Mouse (Mus musculus) heart, adult 9 months (tissue): Measurements from ENCODE around the gene Fpr1.
"Not testable (repeated sequence)": the region's sequence is repeated elsewhere in the genome, so short reads cannot be mapped to it uniquely, and the experiment has no call there.

Source experiments
- DNase-seq, 2 experiments: peaks; one replicate each; pipeline ENCODE4 v3.0.0; 2022; ENCODE audit warnings: low spot score in 2 of 2

Fpr1 gene

DNA sequence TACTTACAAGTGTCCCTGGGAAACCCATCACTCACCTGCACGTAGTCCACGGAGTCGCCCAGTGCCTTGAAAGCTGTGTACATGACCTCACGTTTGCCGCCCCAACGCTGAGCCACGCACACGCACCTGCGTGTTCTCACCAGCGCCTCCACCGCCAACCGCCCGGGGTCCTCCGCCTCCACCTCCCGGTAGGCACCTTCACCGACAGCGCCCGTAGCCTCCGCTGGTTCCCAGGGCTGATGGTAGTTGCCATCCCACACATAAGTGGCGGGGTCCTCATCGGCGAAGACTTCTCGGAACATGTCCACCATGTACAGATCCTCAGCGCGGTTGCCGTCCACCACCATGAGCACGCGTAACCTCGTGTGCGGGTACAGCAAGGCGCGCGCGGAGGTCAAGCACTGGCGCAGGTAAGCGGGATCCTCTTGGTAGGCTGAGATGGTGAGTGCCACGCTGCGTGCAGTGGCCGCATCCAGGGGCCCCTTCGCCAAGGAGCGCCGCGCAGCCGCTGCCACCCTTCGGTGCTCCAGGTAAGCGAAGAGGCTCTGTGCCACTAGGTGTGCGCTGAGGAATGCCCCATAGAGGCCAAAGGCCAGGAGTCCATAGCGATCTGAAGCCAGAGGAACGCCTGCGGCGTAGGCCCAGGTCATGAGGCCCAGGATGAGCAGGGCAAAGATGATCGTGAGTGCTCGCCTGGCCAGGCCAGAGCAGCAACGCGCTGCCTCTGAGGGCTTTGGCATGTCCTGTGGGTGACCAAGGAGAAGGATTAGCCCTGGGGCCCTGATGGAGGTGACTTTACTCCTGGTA is 33.6 kb downstream of the Fpr1 start:
- no peak for DNase-seq

DNA sequence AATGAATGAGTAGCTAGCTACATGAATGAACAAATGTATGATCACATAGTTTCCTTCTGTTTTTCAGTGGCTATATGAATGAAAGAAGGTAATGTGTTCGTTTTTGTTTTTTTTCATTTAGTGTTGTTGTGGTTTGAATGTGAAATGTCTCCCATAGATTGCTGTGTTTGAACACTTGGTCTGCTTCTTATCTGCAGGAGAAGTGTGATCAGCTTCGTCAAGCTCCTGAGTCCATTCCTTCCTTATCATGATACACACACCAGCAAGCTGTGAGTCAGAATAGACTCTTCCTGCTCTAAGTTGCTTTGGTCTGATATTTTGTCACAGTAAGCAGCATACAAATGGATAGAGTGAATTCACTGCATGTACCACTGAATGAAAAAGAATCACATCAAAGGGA is 34.8 kb downstream of the Fpr1 start:
- no peak for DNase-seq

- DNase-seq, result no peak
Measured at GRCm38 (mm10) chr17:17845187-17846027, 38.3 kb downstream of the Fpr1 start.

DNA sequence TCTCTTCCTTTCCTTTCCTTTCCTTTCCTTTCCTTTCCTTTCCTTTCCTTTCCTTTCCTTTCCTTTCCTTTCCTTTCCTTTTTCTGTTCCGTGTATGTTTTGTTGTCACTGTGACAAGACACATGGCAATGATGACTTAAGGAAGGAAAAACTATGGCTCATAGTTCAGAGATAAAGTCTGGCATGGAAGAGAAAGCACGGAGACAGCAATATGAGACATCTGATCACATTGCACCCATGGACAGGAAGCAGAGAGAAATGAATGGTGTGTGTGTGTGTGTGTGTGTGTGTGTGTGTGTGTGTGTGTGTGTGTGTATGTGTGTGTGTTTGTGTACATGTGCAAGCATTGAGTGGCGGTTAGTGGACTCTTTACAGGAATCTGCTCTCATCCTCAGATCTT is 39.1 kb downstream of the Fpr1 start:
- DNase-seq, result not testable (repeated sequence)

DNA sequence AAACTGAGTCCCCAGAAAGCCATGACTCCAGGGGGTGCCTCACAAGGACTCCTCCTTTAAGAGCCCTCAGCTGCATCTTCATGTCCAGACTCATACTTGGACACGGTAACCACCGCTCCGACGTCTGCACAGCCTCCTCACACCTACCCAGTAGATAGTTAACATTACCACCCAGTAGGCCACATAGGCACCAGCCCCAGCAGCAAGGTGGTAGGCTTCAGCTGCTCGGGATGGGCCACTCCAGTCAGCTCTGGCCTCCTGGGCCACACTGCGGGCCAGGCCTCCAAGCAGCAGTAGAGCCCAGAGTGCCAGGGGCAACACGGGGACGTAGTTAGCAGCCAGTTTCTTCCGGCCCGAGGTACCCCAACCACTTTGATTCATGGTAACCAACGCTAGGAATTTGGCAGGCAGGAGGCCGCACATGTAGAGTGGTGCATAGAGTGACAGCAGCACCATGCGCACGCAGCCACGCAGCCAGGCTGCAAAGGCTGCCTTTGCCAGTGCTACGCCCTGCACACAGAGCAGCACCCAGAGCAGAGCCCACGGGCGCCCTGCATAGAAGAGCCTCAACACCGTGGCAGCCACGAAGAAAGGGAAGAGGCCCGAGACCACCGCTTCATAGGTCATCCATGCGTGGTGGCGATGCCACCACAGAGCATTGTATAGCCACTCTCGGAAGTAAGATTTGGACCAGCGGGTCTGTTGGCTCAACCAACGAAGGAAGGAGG is 40.0 kb downstream of the Fpr1 start:
- DNase-seq, result no peak

- DNase-seq, result no peak
Measured at GRCm38 (mm10) chr17:17840796-17841195, 42.9 kb downstream of the Fpr1 start.

GRCm38 (mm10) chr17:17839276-17839675 is 44.5 kb downstream of the Fpr1 start:
- DNase-seq, result no peak

- peak; percentile 99 for DNase-seq
Measured at GRCm38 (mm10) chr17:17837919-17838701, 45.6 kb downstream of the Fpr1 start.

DNA sequence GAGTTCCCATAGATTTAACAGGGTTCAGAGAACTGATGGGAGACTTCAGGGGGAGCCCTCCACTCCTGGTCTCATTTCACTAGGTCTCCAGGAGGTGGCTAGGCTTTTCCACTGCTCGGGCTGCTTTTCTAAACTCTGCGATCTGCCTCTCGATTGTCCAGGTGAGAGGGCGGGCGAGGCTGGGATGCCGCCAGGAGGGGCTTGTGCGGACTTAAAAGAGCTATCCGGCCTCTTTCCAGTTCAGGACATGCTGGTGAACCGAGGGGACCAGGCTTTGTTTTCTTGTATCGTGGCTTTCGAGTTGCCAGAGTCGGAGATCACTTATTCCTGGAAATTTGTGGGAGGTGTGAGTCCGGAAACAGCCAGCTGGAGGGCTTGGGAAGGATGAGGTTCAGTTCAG is 46.3 kb downstream of the Fpr1 start:
- DNase-seq, result no peak

DNA sequence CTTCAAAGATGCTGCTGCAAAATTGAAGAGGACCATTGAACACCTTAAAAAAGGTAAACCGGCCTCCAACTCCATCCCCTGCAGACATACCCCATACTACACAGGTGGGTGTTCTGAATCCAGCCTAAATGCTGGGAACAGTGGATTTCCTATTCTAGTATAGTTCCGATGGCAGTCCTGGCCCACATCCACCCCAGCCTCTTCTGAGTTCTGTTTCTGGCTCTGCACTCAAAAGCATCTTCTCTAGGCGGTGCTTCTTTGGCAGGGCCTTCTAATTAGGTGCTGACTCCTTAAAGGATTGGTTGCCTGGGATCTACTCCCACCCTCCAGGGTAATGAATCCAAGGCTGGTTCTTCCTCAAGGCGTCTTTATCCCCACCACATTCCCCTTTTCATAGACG is 47.6 kb downstream of the Fpr1 start:
- DNase-seq, result no peak

DNA sequence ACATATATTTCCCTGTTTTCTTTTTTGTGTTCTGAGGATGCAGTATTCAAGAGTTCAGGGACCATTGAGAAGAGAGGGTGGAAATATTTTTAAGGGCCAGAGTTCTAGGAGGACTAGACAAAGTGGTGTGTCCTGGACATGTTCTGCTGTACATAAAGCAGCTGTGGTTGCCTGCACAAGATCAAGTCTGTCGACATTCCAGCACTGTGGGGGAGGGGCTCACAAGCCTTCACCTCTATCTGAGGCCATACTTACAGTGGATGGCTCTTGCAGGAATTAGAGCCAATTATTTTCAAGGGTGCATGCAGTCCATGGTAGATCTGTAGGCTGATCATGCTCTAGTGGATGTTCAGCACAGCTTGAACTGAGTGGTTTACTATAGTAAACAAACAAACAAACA is 48.8 kb downstream of the Fpr1 start:
- DNase-seq, result no peak

DNA sequence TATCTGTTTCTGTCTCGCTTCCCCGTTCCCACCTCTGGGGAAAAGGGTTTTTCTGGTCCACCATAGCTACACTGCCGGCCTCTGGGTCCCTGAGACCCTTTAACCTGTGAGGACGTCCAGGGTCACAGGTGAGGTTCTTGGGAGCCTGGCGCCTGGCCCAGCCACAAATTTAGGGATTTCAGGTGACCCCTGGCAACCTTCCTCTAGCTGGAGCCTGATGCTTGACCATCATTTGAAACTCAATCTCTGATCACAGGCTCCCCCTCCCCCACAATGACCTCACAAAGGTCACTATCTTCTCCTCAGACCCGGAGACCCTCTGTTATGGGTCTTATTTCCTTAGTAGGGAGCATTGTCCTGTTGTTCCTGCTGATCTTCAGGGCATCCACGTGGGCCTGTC is 53.0 kb downstream of the Fpr1 start:
- DNase-seq, result no peak

DNA sequence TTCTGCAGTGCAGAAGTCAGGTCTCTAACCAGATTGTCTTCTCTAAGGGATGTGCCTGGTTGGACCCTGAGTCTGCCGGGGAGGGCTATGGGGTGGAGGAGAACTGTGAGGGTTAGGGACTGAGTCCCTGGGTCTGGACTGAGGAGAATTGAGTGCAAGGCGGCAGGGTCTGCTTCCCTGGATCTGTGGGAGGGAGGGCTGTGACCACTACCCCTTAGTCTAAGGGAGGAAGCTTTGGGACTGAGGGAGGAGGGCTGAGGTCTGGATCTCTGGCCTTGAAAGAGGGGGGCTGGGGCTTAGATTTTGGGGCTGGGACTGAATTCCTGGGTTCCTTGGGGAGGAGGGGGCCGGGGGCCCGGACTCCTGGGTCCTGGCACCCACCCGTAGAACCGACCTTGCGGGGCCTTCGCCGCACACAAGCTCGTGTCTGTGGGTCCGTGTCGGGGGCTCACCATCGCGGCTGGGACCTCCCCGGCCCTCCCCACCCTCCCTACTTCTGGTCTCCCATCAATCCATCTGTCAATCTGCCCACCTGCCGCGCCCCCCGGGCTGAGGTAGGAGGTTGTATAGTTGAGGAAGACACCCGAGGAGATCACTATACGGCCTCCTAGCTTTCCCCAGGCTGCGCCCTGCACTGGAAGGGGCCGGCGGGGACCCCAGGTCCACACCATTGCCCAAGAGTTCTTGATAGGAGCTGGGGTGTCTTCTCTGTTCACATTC is 53.8 kb downstream of the Fpr1 start:
- DNase-seq, result no peak

DNA sequence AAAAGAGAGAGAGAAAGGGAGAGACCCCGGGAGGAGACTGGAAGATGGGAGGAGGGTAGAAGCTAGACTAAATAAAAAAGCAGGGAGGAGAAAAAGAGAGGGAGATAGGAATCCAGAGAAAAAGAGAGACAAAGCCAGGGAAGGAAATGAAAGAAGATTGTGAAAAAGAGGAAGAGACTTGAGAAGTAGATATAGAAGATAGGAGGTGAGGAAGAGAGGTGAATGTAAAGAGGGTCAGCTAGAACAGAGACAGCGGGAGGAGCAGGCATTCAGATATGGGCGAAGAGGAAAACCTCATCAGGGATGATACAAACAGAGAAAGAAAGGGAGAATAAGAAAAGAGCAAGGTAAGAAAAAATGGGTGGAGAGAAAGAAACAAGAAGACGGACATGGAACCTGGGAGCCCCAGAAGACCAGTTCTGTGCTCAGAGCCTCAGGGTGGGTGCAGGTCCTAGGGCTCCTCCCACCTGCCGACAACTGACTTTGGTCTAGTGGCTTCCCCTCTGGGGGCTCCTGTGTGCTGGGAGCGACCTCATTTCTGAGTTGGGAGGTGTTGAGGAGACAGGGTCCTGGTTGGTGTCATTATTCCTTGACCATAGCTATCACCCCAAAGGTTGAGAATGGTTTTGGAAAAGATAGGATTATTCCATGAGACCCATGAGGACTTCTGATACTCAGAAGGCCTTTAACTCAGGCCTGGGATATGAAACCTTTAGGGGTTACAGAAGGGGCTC is 54.5 kb downstream of the Fpr1 start:
- DNase-seq, result no peak

GRCm38 (mm10) chr17:17828191-17828981 is 55.4 kb downstream of the Fpr1 start:
- DNase-seq, result peak; percentile 39 to 54

GRCm38 (mm10) chr17:17827658-17828190 is 56.0 kb downstream of the Fpr1 start:
- DNase-seq, result peak; percentile 44 to 55

DNA sequence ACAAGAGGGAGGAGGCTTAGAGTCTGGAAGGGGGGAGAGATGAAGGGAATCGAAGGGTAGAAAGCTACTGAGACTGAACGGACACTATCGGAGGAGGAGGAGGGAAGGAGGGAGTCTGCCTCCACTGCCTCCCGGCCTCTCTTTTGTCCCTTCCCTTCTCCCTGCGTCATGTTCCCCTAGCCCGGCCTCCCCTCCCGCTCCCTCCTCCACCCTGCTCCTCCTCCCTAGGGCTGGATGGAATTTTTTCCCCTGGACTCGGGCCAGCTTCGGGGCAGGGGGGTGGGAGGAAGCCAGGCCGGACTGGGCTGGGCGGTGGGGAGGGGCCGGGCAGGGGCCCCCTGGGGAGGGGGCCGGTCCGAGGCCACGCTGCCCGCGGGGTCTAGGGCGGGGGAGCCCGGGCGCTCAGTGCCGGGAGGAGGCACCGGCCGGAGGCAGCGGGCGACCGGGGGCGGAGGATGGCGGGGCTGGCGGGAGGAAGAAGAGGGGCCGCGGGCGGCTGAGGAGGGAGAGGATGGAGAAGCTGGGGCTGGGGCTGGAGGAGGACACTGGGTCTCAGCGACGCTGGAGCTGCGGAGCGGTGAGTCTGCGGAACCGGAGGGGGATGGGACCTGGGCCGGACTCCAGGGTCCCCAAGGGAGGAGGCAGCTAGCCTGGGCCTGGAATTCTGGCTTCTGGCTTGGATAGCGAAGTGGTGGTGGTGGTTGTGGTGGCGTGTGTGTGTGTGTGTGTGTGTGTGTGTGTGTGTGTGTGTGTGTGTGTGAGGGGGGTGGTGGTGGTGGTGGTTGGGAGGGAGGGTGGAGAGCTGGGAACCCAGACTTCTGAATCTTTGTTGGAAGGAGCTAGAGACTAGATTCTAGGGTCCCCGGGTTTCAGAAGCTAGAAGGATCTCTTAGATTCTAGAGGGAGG is 56.7 kb downstream of the Fpr1 start, which contains the start of gene Spaca6:
Spaca6 (plus strand) TSS at position 408 of the 907 bp plus-strand sequence.
- peak; percentile 92 to 93 for DNase-seq
